Mouse (Mus musculus) right cerebral cortex, postnatal 36 days (tissue): ENCODE measurements around the gene 1700093K21Rik.
"Not testable (repeated sequence)": the region's sequence is repeated elsewhere in the genome, so short reads cannot be mapped to it uniquely, and the experiment has no call there.

ENCODE experiments used
- DNase-seq, 2 experiments: peaks; one replicate each; pipeline ENCODE4 v3.0.0; 2022; ENCODE audit warnings: low spot score in 2 of 2, mixed read lengths in 1 of 2

The 1700093K21Rik gene

GRCm38 (mm10) chr11:23520473-23521205, at the start of gene 1700093K21Rik:
Gene 1700093K21Rik (minus strand): TSS chr11:23521155.
- DNase-seq = no peak

GRCm38 (mm10) chr11:23570130-23570529, 49.2 kb upstream of the 1700093K21Rik start:
- no peak for DNase-seq

GRCm38 (mm10) chr11:23565761-23566160, 44.8 kb upstream of the 1700093K21Rik start:
- peak; percentile 66 to 68 for DNase-seq

GRCm38 (mm10) chr11:23557039-23557630, 36.2 kb upstream of the 1700093K21Rik start:
- no peak for DNase-seq

DNA sequence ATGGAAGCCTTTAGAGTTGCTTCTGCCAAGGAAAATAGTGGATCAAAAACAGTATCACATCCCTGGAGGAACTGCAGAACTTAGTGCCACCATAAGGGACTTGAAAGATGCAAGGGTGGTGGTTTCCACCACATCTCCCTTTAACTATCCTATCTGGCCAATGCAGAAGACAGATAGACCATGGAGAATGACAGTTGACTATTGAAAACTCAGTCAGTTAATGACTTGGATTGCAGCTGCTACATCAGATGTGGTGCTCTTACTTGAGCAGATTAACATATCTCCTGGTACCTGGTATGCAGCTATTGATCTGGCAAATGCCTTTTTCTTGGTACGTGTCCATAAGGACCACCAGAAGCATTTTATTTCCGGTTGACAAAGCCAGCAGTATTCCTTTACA, 16.5 kb upstream of the 1700093K21Rik start:
- DNase-seq = no peak

- DNase-seq = no peak
These were observed 2.0 kb downstream of the 1700093K21Rik start for GRCm38 (mm10) chr11:23518981-23519380.

DNA sequence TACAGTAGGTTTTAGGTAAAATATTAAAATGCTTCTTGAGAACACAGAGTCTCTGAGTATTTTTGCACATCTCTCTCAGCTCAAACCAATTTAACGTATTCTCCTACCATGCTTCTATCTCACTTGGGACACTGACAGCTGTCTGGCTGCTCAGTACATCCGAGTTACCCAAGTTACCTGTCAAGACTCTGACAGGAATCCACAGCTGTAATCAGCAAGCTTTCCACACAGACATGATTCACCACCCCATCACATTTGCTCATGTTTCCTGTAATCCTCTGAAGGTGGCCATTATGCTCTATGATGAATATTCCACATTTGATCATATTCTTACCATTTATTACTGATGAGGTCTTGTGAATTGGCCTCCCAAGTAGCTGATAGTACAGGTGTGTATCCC, 5.6 kb downstream of the 1700093K21Rik start:
- DNase-seq = no peak

DNA sequence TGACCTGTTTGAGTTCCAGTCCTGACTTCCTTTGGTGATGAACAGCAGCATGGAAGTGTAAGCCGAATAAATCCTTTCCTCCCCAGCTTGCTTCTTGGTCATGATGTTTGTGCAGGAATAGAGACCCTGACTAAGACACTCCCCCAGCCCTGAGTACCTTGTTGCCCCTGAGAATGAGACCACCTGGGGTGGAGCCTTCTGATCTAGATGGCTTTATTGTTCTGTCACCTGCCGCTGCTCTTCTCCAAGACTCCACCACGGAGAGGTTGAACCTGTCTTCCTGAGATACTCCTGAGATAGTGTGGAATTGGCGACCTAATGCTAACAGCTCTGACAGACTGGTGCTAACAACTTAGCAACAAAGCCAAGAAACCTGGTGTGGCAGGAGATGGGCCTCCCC, 6.2 kb downstream of the 1700093K21Rik start:
- not testable (repeated sequence) for DNase-seq

DNA sequence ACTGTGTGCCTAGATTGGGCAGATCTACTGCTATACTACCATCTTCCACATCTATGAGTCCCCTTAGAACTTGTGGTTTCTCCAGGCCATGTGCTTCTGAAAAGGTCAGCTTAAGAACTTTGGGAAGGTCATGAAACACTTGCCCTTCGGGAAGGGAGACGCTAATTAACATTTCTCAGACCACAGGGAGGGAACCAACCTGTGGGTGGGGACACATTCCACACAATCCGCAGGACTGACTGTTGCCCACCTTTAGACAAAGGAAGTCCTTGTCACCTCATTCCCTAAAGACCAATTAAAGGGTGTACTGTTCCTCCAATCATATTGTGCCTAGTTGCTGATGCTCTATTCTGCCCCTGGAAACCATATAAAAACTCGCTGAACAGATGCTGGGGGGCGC, 16.2 kb downstream of the 1700093K21Rik start:
- not testable (repeated sequence) for DNase-seq

DNA sequence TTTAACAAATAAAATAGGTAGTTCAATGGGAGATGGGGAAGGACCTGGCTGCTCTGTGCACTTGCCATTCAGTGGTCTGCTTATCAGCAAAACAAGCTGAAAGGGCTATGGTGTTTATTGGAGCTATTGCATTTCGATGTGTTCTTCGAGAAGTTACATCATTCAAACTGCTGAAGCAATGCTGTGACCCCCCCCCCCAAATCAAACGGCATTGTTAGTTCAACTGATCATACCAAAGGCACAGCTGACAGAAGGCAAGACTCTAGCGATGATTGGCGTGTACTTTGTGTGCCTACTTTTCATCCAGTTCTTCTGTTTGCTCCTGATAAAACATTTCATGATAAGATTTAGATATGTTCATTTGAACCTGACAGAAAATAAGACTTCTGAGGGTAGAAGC, 22.3 kb downstream of the 1700093K21Rik start:
- no peak for DNase-seq

DNA sequence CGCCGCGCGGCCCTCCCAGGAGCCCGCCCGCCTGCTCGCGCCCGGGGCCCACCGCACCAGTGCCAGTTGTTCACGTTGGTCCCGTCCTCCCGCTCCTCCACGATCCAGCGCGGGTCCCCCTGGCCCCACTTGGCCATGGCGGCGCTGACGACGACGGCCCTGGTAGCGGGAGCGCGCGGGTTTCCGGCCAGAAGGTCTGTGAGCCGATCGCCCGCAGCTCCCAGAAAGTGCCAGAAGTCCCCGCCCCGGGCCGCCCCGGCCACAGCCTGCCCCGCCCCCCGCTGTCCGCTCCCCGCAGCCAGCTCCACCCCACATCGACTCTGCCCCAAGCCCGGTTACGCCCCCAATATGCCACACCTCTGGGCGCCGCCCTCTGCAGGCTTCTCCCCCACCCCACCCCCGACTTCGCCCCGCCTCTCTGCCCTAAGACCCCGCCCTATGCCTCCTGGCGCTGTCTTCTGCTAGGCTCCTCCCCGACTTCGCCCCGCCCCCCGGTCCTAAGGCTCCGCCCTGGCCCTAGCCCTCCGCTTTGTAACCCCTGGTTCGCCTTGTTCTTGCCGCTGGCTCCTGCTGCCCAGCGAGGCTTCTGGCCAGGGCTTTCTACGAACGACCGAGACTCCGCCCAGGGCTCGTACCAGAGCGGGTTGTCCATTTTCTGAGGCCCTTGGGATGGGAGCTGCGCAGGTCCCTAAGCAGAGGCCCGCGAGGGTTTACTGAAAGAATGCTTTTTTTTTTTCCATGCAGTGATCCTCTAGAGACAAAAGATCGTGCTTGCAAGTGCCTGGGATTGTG, 23.0 kb downstream of the 1700093K21Rik start, which contains the start of gene Ahsa2:
Gene Ahsa2 (minus strand): TSS at position 313 of the 792 bp plus-strand sequence.
- DNase-seq = peak; percentile 90 to 91

DNA sequence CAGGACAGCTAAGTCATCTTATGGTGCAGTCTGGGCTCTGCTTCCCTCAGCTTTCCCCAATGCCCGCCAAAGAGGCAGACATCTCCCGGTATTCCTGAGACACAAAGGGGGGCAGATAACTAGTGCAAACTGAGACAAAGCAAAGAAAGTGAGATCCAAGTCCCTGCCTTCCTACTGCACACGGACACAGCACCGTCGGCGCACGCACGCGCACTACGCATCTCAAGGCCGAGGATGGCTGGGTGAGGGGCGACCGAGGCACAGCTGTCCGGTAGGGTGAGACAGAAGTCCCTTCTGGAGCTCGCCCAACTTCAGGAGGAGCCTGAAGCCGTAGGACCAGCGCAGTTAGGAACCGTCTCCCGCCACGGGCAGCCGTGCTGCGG, 23.6 kb downstream of the 1700093K21Rik start:
- peak; percentile 52 to 54 for DNase-seq

GRCm38 (mm10) chr11:23496661-23497060, 24.3 kb downstream of the 1700093K21Rik start:
- DNase-seq = no peak

DNA sequence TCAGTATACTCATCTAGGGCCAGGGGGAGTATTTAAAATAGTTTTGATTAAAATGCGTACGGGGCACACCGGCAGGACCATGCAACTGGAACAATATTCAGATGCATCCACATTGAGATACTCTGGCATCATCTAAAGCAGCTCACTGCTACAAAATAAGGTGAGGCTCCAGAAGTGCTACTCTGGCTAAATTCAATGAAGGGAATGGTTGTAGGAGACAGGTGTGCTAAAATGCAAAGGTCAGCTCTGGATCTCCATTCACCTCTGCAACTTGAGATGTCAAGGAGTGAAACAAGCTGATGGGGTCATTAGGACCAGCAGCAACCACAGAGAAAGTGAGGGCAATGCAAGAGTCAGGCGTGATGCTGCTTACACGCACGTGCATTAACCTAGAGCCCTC, 25.7 kb downstream of the 1700093K21Rik start:
- DNase-seq = no peak

DNA sequence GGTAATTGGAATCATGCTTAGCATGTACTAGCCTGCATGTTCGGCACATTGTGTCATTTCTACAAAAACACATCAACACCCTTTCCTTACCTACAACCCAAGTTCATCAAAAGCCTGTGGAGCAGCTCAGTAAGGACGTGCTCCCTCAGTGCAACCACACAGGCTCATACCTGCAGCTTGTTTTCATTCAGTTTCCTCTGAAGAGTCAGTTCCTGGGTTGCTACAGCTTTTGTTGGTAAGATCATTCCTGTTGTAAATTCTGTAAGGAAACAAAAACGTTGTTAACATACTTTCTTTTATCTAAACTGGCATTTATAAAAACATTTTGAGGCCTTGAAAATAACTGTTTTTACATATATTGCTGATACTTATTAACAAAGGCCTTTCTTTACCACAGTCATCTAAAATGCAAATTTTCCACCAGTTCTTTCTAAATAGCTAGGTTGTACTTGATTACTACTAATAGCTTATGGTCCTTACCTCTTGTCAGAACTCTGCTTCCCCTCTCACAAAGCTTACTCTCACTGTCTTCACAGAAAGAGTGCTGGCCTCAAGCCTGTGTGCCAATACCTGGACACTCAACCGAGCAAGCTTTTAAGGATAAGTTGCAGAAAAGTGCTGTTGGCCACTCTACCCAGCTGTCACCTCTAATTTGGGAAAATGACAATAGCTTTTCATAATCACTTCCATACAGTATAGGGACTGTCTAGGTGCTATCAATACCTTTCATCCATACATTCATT, 28.7 kb downstream of the 1700093K21Rik start:
- no peak for DNase-seq

- DNase-seq = no peak
These were observed 31.0 kb downstream of the 1700093K21Rik start for GRCm38 (mm10) chr11:23489955-23490354.
